Mouse (Mus musculus): ENCODE measurements around the gene Mroh2b. TPM values are rescaled to one million over a fixed set of nuclear protein-coding genes. Genes with fewer than 3 reads are reported as not detected.

The Mroh2b gene
- polyA plus RNA-seq, 1 experiment from 2014 or later = not detected

Other genes with a start within 250 kb of the Mroh2b start
- gene C6, start 171.6 kb upstream of the Mroh2b start, polyA plus RNA-seq (2014; fragmentation: Nextera tagmentation; extraction: Ambion mirVana) = not detected in 2 replicates
- gene C7, start 165.0 kb downstream of the Mroh2b start, polyA plus RNA-seq (2014; fragmentation: Nextera tagmentation; extraction: Ambion mirVana) = not detected in 2 replicates
- 1.9 and 2.7 TPM in 2 replicates for gene Card6, start 209.8 kb downstream of the Mroh2b start, polyA plus RNA-seq (2014; fragmentation: Nextera tagmentation; extraction: Ambion mirVana)
- 834 and 883 TPM in 2 replicates for gene Rpl37, start 217.9 kb downstream of the Mroh2b start, polyA plus RNA-seq (2014; fragmentation: Nextera tagmentation; extraction: Ambion mirVana)
- 25.6 and 28.3 TPM in 2 replicates for gene Prkaa1, start 245.1 kb downstream of the Mroh2b start, polyA plus RNA-seq (2014; fragmentation: Nextera tagmentation; extraction: Ambion mirVana)